Comparison of ENCODE assay signal across 20 mouse cellular contexts in genomic region chr1:190871068-190871467, GRCm38 (mm10). TPM values are rescaled to one million over a fixed set of nuclear protein-coding genes. Genes with fewer than 3 reads are reported as not detected.
DNase-seq lines count a peak whose midpoint lies in the region; ATAC-seq and TF ChIP-seq lines count a peak whose summit lies in the region.
"Had no signal": no experiment of that assay in that cellular context is flagged by ENCODE, and none has a peak within 500 bp of the region (broad histone marks: within the 10 kb centered on the region; RNA-seq: fewer than 3 reads in every experiment).

No protein-coding gene starts in this region.

- H3K27ac ChIP-seq in gastrocnemius, adult 2 months, result peak overlapping the region; percentile 74
- H3K27ac ChIP-seq in intestine, postnatal 0 days (ENCODE audit: low read depth, low read length), result peak overlapping the region; percentile 70
- no peak overlapping the region for H3K27ac ChIP-seq in hindbrain, postnatal 0 days
- H3K27ac ChIP-seq: embryonic facial prominence, embryonic 13.5 days; forebrain, embryonic 12.5 days had no signal

- H3K4me1 ChIP-seq in intestine, postnatal 0 days (replicated peaks; ENCODE audit: control insufficient read depth, insufficient read depth, low read length), result no peaks in the 10 kb centered on the region
- no peaks in the 10 kb centered on the region for H3K4me1 ChIP-seq in hindbrain, postnatal 0 days (ENCODE audit: insufficient read depth, low read length)
- H3K4me1 ChIP-seq: embryonic facial prominence, embryonic 13.5 days; forebrain, embryonic 12.5 days; heart, embryonic 12.5 days; hindbrain, embryonic 10.5 days had no signal

- H3K9me3 ChIP-seq in intestine, postnatal 0 days (ENCODE audit: control insufficient read depth), result no peaks in the 10 kb centered on the region
- no peaks in the 10 kb centered on the region for H3K9me3 ChIP-seq in hindbrain, postnatal 0 days (ENCODE audit: low read length)
- H3K9me3 ChIP-seq: embryonic facial prominence, embryonic 13.5 days; forebrain, embryonic 12.5 days; heart, embryonic 12.5 days; hindbrain, embryonic 10.5 days had no signal

- peaks cover 9% of the 10 kb centered on the region; the same call in 1 of the 2 replicates for H3K36me3 ChIP-seq in intestine, postnatal 0 days (ENCODE audit: control insufficient read depth, insufficient read depth)
- peaks cover 9% of the 10 kb centered on the region; the same call in 1 of the 2 replicates for H3K36me3 ChIP-seq in hindbrain, postnatal 0 days (ENCODE audit: insufficient read depth, low read length)

- intact Hi-C loops in gastrocnemius, adult 2 months (cut with DNase I), result no loop called here
- intact Hi-C loops in gastrocnemius, postnatal 36 days (cut with DNase I), result no loop called here

- peak; percentile 79 for ATAC-seq in intestine, postnatal 0 days
- ATAC-seq in hindbrain, postnatal 0 days, result no peak
- ATAC-seq: activated CD4-positive, CD25-positive, alpha-beta regulatory T cell, adult 4 months; forebrain, embryonic 16.5 days; Patski had no signal

- no peak overlapping the region for H3K4me2 ChIP-seq in intestine, postnatal 0 days (replicated peaks; ENCODE audit: low read depth)
- H3K4me2 ChIP-seq in hindbrain, postnatal 0 days (ENCODE audit: low read depth, low read length), result no peak overlapping the region
- H3K4me2 ChIP-seq: embryonic facial prominence, embryonic 13.5 days; forebrain, embryonic 12.5 days; heart, embryonic 12.5 days had no signal

- no peak for DNase-seq in gastrocnemius, adult 2 months
- DNase-seq in gastrocnemius, postnatal 36 days, result no peak
- peak; percentile 66 for DNase-seq in kidney, adult 9 months
- no peak for DNase-seq in kidney, postnatal 4 days
- DNase-seq in 3T3-L1 (ENCODE audit: low read depth, low spot score), result peak; percentile 13
- no peak for DNase-seq in hindbrain, postnatal 0 days (ENCODE audit: low spot score)
- DNase-seq in layer of hippocampus, adult 9-10 months (ENCODE audit: low spot score), result no peak
- DNase-seq: adrenal gland, postnatal 14 days; cerebellum, adult 11-12 months; cerebellum, adult 9-11 months; cerebellum, postnatal 36 days; gastrocnemius, postnatal 14 days had no signal

- WGBS in intestine, postnatal 0 days, result 85% methylated on average over 12 of the region's 12 CpGs
- WGBS in hindbrain, postnatal 0 days, result 94% methylated on average over 12 of the region's 12 CpGs

- peak overlapping the region; percentile 48 for H3K4me3 ChIP-seq in gastrocnemius, adult 2 months
- no peak overlapping the region for H3K4me3 ChIP-seq in intestine, postnatal 0 days (ENCODE audit: low read depth, low read length)
- H3K4me3 ChIP-seq in hindbrain, postnatal 0 days (ENCODE audit: low read length), result no peak overlapping the region
- H3K4me3 ChIP-seq: embryonic facial prominence, embryonic 13.5 days; forebrain, embryonic 12.5 days; heart, embryonic 12.5 days; hindbrain, embryonic 10.5 days had no signal

- no peak for TF ChIP-seq CTCF in gastrocnemius, adult 2 months (IDR thresholded peaks at IDR 0.05)
- no peak for TF ChIP-seq CTCF in intestine, postnatal 0 days (IDR thresholded peaks at IDR 0.05; ENCODE audit: low read depth)
- no peak for TF ChIP-seq CTCF in hindbrain, postnatal 0 days (IDR thresholded peaks at IDR 0.05; ENCODE audit: low read depth)

- no peaks in the 10 kb centered on the region for H3K27me3 ChIP-seq in intestine, postnatal 0 days (replicated peaks; ENCODE audit: control insufficient read depth, insufficient read depth, low read length)
- no peaks in the 10 kb centered on the region for H3K27me3 ChIP-seq in hindbrain, postnatal 0 days (ENCODE audit: insufficient read depth, low read length)
- H3K27me3 ChIP-seq: embryonic facial prominence, embryonic 13.5 days; forebrain, embryonic 12.5 days; heart, embryonic 12.5 days; Patski had no signal

- H3K9ac ChIP-seq in intestine, postnatal 0 days (ENCODE audit: low read depth, low read length), result no peak overlapping the region
- no peak overlapping the region for H3K9ac ChIP-seq in hindbrain, postnatal 0 days (replicated peaks; ENCODE audit: low read length)
- H3K9ac ChIP-seq: embryonic facial prominence, embryonic 13.5 days; forebrain, embryonic 12.5 days; heart, embryonic 12.5 days had no signal

RNA-seq across cellular contexts. Expression of gene Rps6kc1, which starts 40.5 kb away (rescaled TPM):
- 10 to 100 TPM; 18.3 to 19.7 TPM for total RNA-seq in gastrocnemius, adult 2 months (2021)
- total RNA-seq in gastrocnemius, postnatal 36 days (2021), result 10 to 100 TPM; 14.9 to 18.3 TPM
- polyA plus RNA-seq in intestine, postnatal 0 days (2015; fragmentation: Nextera tagmentation; extraction: Ambion mirVana), result 6.0 and 6.2 TPM in 2 replicates
- 35.9 and 40.8 TPM in 2 replicates for total RNA-seq in hindbrain, postnatal 0 days (2014; rRNA removed)
- 19.6 and 21.0 TPM in 2 replicates for polyA plus RNA-seq in hindbrain, postnatal 0 days (2015; fragmentation: Nextera tagmentation; extraction: Ambion mirVana)

RNA-seq across cellular contexts. Expression of gene Angel2, which starts 53.8 kb away (rescaled TPM):
- total RNA-seq in gastrocnemius, adult 2 months (2021), result 10 to 100 TPM; 29.3 to 29.8 TPM
- 10 to 100 TPM; 23.1 to 25.1 TPM for total RNA-seq in gastrocnemius, postnatal 36 days (2021)
- 23.2 and 23.8 TPM in 2 replicates for polyA plus RNA-seq in intestine, postnatal 0 days (2015; fragmentation: Nextera tagmentation; extraction: Ambion mirVana)
- 25.3 and 28.4 TPM in 2 replicates for total RNA-seq in hindbrain, postnatal 0 days (2014; rRNA removed)
- polyA plus RNA-seq in hindbrain, postnatal 0 days (2015; fragmentation: Nextera tagmentation; extraction: Ambion mirVana), result 39.4 and 40.2 TPM in 2 replicates

Comparison
In these comparisons a context has a peak if more than half of its experiments do, and no peak if none do; other contexts are left out.
1. DNase-seq: peak in kidney, adult 9 months (single experiment) and 3T3-L1 (single experiment); none in gastrocnemius, adult 2 months (single experiment), gastrocnemius, postnatal 36 days (0 of 2), kidney, postnatal 4 days (0 of 2), hindbrain, postnatal 0 days (single experiment) and layer of hippocampus, adult 9-10 months (single experiment).